Mouse (Mus musculus) small intestine, adult 2 months (tissue): ENCODE data around the gene Amn1.

Source experiments
- CTCF ChIP-seq: fragments of 200-500 bp; IDR thresholded peaks from 2 replicates; pipeline ENCODE4 v1.5.1; 2012; ENCODE audit warnings: low read depth, mild to moderate bottlenecking, control low read depth, inconsistent platforms, low read length, moderate library complexity, mixed read lengths; ENCODE audit not compliant: insufficient replicate concordance, insufficient read length; ENCODE audit errors: extremely low read depth
- POLR2A ChIP-seq: fragments of 200-500 bp; IDR thresholded peaks from 2 replicates; pipeline ENCODE4 v1.6.1; 2012; ENCODE audit warnings: low read depth, mild to moderate bottlenecking, control low read depth, inconsistent platforms, low read length, moderate library complexity

- TF ChIP-seq CTCF (no peak), POLR2A (no peak)
Observed at GRCm38 (mm10) chr6:149168436-149168835, 20.1 kb downstream of the Amn1 start.
